Mouse (Mus musculus): ENCODE measurements around the gene Flg2.

- TF ChIP-seq CTCF (IDR thresholded peaks at IDR 0.05; ENCODE audit: extremely low read depth, insufficient read depth, low read length): no peak
- no peak for TF ChIP-seq POLR2A (IDR thresholded peaks at IDR 0.05; ENCODE audit: extremely low read depth, insufficient read depth, low read length)
Measured at GRCm38 (mm10) chr3:93180856-93181255, 16.2 kb upstream of the Flg2 start.
